Mouse (Mus musculus) CD4-positive, CD25-positive, alpha-beta regulatory T cell, adult 2 months (primary cell): ENCODE measurements around the gene Casp7.
"Not testable (repeated sequence)": the region's sequence is repeated elsewhere in the genome, so short reads cannot be mapped to it uniquely, and the experiment has no call there.

ENCODE experiments used
- DNase-seq: peaks from one replicate; pipeline ENCODE4 v3.0.0-alpha.2; 2012; ENCODE audit warnings: low read depth, low spot score

The Casp7 gene

DNA sequence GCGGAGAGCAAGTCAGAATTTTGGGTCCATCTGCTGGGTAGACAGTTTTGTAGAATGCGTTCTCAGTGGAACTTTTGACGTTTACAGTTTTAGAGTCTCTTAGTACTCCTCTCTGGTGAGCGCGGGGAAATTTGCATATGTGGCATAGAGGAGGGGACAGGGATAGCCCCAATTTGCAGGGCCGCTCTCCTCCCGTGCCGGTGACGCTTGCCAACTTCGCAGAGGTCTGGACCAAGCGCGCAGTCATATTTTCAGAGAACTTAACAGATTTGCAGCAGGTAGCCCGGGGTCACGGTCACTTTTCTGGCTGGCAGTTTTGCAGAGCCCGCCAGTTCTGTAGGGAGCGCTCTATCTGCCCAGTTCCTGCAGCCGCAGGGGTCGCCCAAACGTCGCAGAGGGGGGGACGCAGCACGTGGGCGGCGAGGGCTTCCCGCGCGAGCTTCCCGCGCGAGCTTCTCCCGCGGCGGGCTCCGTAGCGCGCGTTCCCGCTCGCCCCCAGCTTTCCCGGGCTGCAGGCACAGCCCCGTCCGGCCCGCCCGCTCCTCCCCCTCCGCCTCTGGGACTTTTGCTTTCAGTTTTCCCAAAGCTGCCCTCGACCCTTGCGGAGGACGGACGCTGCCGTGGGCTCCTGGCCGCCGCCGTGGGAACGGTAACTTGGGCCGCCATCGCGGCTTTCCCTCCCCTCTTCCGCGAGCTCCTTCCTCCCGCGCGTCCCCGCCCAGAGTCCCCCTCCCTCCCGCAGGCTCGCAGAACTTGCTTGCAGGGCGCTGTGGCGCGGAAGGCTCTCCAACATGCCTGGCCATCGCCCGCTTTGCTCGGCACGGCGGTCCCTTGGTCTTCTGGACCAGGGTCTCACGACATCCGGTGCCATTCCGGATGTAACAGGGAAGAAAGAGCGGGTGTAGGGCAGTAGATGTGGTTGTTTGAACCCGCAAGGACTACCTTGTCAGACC lies at the start of gene Casp7:
Gene Casp7 (plus strand): TSS at position 461 of the 953 bp plus-strand sequence.
- peak; percentile 88 for DNase-seq

DNA sequence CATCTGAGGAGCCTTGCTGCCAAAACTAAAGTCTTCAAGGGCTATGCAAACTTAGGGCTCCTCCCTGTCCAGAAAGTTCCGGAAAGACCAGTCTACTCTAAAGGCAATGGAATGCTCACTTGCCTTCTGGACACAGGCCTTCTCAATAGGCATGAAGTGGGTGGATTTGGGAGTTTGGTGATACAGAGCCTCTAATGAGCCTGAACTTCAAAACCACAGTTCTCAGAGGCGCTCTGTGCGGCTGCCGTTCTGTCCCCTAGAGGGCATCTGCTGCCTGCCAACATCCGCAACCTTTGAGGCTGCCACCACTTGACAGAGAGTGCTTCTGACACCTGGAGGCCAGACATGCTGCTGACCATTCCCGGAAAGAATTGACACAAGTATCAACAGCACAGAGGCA lies 47.6 kb upstream of the Casp7 start:
- DNase-seq = peak; percentile 39

DNA sequence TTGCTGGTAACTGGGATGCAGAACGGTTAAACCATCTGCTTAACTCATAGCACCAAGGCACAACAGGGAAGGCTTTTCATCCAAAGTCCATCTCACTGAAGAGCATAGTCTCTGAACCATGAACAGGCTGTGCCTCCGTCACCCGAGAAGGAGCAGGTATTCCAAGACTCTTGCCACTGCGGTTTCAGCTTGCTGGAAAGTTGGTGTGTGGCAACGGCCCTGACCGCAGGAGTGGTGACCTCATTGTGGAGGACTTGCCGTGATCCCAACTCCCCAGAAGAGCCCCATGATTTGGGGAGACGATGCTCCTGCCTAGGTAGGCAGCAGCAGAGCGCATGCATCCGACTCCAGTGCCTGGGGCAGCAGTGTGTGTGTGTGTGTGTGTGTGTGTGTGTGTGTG lies 43.2 kb upstream of the Casp7 start:
- DNase-seq = no peak

DNA sequence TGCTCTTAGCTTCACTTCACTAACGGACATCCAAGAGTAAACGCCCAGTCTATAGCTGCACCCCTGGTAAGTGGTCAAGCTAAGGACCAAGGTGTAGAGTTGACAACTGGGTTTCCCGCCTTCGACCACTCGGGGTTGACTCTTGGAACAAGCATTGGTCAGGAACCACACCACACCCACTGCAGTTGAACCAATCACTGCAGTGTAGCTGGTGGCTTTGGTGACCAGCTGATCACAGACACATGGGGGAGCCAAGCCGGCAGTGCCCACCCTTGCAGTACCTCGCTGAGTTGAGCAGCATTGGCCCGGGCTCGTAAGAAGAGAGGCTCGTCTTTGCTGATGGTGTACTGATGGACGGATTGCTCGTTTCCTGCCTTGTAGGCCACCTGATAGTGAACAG lies 41.7 kb upstream of the Casp7 start:
- no peak for DNase-seq

DNA sequence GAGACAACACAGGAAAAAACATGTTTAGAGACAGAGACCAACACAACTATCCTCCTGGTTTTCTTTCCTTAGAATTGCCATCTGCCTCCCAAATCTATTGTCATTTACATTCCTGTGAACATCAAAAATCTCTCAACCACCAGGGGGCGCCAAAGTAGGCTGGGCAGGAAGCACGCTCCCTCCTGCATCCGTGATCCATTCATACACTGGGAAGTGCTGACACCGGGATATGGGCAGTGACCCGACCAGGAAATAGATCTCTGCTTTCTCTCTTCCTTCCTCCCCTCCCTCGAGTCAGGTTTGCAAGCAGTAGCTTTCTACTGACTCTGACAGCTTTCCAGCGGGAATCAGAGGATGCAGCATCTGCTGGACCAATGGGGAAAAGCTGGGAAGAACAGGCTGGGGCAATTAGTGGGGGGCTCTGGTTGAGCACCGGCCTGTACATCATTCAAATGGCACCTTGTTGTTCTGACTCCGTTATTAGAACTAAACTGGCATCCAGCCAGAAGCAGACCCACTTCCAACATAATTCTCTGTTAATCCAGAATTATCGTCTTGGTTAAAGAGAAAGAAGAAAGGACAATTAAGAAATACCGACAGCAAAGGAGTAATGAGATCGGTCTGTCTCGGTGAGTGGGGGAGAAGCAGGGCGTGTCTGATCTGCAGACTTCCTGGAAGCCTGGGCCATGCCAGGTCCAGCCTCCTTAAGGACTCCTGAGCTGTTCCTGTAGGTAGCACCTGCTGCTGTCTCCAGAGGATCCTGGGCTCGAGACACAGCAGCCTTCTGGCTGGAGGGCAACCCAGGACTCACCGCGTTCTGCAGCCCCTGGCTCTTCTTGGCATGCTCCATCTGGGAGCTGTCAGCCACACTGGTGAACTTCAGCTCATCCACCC lies 40.2 kb upstream of the Casp7 start:
- peak; percentile 74 for DNase-seq

DNA sequence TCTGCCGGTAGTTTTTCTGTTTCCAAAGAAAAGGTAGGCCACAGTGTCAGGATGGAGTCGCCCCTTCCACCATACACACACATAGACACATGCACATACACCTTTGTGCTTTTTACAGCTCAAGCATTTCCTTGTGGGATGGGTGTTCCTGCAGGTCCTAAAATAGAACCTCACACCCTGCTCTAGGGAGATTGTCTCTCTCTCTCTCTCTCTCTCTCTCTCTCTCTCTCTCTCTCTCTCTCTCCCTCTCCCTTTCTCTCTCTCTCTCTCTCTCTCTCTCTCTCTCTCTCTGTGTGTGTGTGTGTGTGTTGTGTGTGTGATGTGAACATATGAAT lies 39.6 kb upstream of the Casp7 start:
- DNase-seq = not testable (repeated sequence)

DNA sequence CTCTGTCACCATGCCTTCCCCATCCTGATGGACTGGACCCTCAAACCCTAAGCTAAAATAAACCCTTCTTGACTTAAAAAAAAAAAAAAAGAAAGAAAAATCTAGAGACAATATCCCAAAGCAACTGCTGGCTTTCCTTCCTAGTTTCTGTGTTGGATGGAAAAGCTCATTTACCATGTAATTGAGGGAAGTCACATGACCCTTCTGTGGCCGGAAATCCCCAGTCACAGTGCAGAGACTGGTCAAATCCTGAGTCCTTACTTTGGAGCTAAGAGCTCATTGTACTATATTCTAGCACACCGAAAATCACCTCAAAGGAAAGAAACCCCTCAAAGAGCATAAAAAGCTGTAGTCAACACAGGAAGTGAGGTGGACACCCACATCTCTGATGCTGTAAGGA lies 38.0 kb upstream of the Casp7 start:
- DNase-seq = no peak

DNA sequence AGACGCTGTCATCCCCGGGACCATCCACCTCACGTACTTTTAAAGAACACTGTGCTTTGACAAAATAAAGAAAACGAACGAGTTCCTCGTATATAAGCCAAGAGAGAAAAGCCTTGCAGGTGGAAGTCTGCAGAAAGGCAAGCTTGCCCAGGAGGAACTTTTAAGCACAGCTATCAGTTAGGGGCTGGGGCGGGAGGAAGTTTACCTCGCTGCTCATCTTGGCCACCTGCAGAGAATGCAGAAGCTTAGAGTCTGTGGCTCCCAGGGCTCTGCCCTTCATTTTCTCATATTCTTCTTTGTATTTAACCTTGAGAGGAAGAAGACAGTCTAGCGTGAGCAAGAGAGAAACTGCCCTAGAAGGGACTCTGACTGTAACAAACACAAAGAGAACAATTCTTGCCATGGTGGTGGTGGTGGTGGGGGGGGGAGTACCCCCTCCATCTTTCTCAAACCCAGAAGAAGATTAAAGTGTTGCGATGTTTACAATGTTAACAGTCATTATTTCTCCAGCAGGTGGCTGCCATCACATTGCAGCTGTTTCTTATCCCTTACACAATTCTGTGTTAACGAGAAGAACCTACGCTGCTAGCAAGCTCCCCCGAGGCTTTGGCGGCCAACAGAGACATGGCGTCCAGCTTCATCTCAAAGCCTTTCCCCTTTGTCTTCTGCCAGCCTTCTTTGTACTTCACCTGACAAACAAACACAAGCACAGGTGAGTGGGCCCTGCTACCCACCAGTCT lies 33.0 kb upstream of the Casp7 start:
- DNase-seq = no peak

DNA sequence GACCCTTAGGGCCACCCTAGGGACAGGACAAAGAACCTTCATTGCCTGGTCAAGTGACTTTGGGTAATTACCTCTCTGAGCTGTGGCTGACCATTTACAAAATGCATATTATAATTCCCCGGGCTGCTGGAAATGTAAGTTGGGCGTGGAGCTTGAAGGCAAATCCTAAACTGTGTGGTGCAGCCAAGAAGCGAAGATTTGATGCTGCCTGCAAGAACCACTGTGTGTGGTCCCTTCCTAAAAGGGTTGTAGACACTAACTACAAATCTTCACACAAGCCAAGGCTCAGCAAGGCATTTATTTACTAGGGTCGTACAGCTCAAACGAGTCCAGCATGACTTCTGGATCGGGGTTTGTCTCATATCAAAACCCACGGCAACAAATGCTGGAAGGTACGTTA lies 32.4 kb upstream of the Casp7 start:
- no peak for DNase-seq

DNA sequence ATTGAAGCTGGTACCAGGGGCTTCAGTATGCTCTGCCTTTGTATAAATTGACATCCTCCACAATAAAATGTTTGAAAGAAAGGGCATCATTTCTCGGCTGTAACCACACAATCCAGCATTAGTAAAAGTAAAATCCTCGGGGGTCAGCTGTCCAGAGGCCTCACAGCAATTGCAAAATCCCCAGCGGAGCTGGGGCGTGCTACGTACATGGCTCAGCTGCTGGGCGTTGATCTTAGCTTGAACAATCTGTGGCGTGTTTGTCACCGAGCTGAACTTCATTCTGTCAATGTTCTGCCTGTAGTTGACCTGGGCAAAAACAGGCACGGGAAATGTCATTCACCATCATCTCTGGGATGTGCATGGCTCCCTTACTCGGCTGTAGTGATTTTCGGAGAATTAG lies 30.8 kb upstream of the Casp7 start:
- DNase-seq = no peak

DNA sequence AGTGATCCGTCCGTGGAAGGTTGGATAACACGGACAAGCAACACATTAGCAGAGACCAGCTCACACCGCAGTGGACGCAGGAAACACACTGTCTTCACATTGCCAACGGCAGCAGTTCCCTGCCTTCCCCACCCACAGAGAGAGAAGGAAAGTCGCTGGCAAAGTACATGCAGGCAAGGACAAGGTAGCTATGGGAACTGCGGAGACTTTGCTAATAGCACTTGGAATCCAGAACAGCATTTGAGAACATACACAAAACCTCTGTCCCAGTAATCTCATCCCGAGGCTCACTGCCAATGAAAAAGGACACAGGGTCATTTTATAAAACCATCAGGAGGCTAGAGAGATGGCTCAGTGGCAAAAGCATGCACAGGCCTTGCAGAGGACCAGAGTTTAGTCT lies 30.3 kb upstream of the Casp7 start:
- DNase-seq = no peak

DNA sequence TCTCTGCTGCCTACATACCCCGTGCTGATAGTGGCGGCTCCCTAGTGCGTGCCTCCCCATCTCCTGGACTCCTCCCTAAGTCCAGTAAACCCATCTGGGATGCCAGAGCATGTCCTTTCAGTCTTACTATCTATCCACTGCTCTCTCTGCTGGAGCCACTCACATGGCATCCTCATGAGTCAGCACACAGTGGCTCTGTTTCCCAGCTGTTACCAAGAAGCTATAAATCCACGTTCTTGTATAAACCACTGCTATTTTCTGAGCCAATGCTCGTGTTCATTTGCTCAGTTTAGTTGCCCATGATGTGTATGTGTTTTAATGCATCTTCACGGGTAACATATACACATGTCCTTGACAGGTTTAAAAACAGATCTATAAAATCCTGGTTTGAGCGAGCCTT lies 29.2 kb upstream of the Casp7 start:
- DNase-seq = no peak

DNA sequence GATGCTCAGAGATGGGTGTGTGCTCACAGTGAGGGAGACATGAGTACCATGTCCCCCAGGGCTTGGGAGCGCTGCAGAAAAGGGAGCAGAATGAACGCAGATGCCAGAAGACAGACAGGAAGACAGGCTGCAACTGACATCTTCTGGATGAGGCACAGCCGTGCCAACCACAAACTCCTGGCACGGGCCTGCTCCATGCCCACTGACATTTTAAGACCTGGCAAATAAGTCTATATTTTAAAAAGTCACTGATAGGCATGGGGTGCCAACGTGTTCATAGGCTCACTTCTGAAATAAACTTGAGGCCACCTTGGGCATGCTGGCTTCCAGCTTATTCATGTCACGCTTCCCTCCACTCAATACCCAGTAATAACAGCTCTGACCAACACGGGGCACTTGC lies 28.0 kb upstream of the Casp7 start:
- DNase-seq = no peak

DNA sequence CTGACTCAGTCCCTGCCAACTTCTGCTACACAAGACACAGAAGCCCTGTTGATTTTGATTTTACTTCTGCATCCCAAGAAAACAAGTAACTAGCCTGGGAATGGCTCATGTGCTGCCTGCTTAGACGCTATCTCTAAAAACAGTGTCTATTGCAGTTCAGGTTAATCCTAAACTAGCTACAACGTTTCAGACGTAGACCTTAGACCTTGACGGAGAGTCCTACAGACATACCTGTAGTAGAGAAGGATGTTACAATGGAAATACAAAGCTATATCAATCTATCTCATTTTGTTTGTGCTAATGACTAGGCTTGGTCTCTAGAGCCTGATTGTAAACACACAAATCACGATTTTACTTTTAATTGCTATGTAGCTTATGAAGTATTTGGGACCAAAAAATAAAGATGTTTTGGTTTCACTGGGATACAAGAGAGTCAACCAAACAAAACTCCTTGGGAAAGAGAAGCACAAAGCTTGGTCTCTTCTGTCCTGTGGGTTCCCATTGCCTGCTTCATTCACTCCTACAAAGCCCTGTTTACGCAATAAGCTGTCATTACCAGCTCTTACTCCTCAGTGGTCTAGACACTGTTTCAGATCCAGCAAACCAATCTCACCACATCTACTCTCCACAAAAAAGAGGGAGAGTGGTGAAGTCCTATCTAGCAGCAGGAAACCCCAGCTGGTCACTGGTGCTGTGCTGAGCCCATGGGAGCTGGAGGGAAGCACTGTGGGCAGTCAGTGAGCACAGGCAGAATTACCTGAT lies 26.4 kb upstream of the Casp7 start:
- no peak for DNase-seq

DNA sequence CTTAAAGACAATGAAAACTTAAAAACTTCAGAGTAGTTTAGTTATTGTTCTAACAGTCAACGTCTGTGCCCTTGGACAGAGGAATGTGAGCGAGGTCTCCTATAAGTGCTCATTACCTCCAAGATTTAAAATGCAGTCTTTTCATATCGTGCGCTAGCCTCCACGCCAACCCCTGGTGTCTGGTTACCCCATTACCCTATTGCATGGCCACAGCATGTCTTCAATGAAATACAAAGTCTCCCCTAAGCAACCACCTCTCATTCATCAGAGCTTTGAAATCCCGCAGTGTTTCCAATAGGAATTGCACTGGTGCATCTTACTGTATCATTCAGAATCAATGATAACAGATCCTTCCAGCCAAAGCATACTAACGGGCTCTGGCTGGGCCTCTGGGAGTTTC lies 24.7 kb upstream of the Casp7 start:
- DNase-seq = no peak

DNA sequence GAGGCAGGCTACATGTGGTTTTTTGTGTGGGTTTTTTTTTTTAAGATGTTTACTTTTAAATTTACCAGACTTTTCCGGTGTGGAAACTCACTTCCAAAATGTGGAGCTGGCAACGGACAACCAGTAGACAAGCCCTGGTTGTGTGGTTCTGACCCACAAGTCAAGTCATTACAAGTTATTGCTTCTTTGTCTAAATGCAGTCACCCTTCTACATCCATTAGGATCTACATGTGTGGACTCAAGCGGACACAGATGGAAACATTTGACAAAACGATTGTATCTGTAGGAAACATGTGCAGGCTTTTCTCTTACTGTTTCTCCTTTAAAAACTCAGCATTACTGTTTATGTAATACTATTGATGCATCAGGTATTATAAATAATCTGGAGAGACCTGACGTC lies 23.7 kb upstream of the Casp7 start:
- no peak for DNase-seq

DNA sequence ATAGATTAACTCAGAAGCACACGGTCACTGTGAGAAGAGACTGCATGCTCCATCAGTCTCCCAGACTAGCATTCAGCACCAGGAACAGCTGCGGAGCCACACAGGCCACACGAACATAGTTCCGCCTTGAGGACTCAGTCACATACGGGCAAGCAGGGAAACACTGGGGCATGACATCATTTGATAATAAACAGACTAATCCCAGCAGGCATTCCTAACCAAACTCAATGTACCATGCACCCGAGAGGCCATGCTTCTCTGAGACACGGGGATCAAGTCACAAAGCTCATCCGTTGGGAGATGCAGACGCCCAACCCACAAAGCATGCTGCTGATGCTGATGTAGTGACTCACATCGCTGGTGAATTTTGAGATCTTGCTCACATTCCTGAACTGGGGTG lies 22.9 kb upstream of the Casp7 start:
- DNase-seq = no peak

DNA sequence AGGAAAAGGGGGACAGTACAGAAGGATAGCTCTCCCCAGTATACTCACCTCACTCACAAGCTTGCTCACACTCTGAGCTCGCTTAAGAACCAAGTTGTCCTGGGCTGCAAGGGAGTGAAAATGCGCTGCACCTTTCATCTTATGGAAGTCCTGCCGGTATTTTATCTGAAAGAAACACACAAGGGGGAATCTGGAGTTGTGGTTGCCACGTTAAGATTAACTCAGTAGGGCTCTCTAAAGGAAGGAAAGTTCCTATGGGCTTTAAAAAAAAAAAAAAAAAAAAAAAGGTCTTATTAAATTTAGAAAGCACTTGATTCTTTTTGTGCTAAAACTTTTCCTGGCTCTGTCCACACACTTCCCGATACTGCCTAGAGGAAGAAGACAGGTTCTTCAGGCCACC lies 18.9 kb upstream of the Casp7 start:
- DNase-seq = no peak

DNA sequence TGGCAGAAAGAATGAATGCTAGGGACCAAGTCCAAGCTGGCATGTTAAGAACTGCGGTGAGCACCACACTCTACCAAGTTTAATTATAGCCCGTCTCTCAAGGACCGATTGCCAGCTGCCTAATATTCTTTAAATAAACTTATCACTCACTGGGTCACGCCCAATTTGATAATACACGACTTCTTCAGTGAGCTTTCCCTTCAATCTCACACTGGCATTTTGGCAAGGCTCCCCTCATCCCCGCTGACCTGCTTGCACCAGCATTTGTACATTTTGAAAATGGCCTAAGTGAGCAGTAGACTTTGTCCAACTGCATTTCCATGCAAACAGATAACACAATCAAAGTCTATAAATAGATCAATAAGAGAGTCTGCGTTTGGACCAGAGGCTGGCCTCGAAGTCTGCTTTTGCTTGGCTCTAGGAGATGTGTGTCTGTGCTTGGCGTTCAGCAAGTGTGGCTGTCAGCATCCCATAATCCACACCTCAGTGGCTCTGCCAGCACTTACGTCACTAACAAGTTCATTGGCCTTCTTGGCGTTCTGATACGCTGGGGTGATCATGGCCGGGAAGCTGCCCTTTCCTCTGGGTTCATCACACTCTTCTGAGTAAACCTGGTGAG lies 18.3 kb upstream of the Casp7 start:
- no peak for DNase-seq

DNA sequence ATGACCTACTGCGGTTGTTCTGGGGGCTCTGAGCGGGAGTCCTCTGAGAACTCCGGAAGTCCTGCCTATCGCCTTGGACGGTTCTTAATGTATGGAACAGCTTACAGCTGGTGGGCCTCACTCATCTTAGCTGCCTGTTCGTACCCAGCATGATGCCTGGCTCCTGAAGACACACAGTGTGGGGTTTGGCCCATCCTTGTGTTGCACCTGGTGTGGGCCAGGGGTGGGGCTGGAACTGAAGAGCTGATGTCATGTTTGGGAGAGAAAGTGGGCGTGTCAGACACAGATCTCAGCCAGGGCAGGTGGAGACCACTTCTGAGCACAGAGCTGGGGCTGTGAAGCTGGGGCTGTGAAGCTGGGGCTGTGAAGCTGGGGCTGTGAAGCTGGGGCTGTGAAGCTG lies 16.6 kb upstream of the Casp7 start:
- DNase-seq = no peak

DNA sequence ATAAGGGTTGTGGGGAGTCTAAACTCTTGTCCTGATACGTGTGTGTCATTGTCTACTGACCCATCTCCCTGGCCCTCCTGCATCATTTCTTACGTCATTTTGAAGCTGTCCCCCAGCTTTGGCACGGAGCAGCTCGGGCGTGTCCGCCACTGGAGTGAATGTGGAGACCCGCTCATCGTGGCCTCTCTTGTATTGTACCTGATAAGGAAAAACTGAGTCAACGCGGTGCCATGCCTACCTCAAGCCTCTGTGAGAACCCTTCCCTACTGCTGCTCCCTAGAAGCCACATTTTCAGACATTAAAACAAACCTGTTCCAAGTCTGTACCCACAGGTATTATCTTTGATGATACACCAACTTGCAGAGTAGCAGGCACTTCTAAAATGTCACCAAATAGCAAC lies 15.5 kb upstream of the Casp7 start:
- no peak for DNase-seq
